Mouse (Mus musculus) ES-CJ7 (cell line): ENCODE measurements around the gene Rpl7a.
A peak's percentile ranks its signal among the peaks of the same experiment; 100 is the strongest.

ENCODE experiments used
- DNase-seq: peaks from one replicate; pipeline ENCODE4 v3.0.0; 2011; ENCODE audit warnings: low read depth, low spot score

Gene Rpl7a

DNA sequence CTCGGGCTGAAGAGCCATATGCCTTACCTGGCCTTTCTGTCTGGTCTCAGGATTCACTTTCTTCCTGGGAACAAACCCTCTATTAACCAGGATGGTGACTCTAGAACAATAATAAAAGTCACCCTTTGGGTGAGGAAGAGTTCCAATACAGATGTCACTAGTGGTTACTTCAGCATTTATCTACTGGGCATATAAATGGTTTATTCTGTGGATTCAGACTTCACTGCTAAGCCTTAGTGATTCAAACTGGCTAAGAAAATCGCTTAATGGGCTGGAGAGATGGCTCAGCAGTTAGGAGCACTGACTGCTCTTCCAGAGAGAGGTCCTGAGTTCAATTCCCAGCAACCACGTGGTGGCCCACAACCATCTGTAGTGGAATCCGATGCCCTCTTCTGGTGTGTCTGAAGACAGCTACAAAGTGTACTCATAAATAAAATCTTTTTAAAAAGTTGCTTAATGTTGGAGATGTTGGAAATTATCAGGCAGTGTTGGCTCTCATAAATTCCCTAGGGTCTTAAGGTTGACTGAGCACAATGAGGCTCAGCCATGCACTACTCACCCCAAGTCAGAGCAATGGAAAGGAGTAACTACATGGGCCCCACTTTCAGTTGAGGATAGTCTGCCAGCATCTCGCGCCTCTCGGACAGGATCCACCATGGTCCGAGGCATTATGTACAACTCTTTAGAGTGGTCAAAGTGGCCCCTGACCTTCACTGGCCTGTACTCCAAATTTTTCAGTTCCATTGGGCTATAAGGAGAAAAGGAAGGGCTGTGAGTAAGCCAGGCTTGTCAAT lies 3.8 kb downstream of the Rpl7a start:
- no peak for DNase-seq

- peak; percentile 72 for DNase-seq
Measured at GRCm38 (mm10) chr2:26915927-26916728, 5.6 kb downstream of the Rpl7a start, which contains the start of the genes Surf2 and Surf1. TSS of gene Surf2 (plus strand) at chr2:26916367. TSS of gene Surf1 (minus strand) at chr2:26916530.

GRCm38 (mm10) chr2:26916738-26917137 lies 6.2 kb downstream of the Rpl7a start:
- DNase-seq: no peak

- no peak for DNase-seq
Measured at GRCm38 (mm10) chr2:26919684-26920083, 9.1 kb downstream of the Rpl7a start.

- no peak for DNase-seq
Measured at GRCm38 (mm10) chr2:26920190-26920855, 9.8 kb downstream of the Rpl7a start.

GRCm38 (mm10) chr2:26921784-26922183 lies 11.2 kb downstream of the Rpl7a start:
- no peak for DNase-seq

GRCm38 (mm10) chr2:26927745-26928476 lies 17.3 kb downstream of the Rpl7a start:
- no peak for DNase-seq

- DNase-seq: peak; percentile 85
Measured at GRCm38 (mm10) chr2:26930390-26930789, 19.8 kb downstream of the Rpl7a start.

GRCm38 (mm10) chr2:26932473-26933303 lies 22.1 kb downstream of the Rpl7a start:
- no peak for DNase-seq

GRCm38 (mm10) chr2:26933304-26934055 lies 22.9 kb downstream of the Rpl7a start, which contains the start of the genes Surf4 and Stkld1:
TSS of gene Surf4 (minus strand) at chr2:26933928.
TSS of gene Stkld1 (plus strand) at chr2:26934047.
- peak; percentile 98 for DNase-seq

DNA sequence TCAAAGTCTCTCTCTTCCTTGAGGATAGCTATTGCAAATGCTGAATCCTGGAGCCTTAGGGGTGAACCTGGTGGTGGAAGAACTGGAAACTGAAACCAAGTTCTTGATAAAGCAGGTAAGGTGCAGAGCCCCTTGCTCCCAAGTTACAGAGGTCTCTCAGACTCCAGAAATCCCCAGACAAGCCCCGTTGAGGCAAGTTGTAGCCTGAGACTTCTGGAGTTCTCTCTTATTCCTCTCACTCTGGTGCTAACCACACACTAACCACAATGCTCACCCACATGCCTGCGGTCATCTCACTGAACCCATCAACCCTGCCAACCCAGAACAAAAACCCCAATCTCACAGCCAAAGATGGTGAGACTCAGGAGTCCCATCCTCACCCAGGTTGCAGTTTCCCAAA lies 24.7 kb downstream of the Rpl7a start:
- no peak for DNase-seq

- no peak for DNase-seq
Measured at GRCm38 (mm10) chr2:26936425-26936824, 25.9 kb downstream of the Rpl7a start.

DNA sequence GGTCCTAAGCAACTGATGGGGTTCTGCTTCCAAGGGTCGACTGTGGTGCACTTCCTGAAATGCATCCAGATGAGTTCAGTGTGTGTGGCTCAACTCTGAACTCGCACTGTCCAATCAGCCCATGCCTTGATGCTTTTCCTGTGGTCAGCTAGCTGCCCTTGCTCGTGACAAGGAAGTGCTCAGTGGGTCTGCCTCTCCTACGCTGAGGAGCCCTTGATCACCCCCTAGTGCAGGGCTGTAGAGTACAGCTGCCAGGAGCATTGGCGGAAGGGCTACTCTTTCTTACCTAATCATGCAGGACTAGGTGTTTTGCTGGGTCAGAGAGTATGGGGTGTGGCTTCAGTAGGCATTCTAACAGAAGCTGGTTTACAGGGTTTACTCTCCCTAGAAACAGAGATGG lies 31.0 kb downstream of the Rpl7a start:
- peak; percentile 42 for DNase-seq

DNA sequence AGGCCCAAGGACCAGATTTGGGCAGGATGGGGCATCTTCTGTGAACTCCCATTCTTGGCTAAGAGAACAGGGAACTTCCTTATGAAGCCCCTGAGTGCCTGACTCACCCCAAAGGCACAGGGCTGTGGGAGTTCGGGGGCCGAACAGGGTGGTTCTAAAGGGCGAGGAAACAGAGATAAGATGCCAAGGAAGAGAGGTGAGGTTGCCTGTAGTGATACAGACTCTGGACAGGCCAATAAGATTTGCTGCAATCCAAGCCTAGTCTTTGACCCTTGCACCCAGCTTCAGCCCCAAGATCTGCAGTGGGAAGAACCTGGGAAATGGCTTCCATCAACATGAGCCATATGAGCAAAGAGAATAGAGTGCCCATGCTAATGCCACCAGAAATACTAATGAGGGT lies 32.7 kb downstream of the Rpl7a start:
- DNase-seq: no peak

DNA sequence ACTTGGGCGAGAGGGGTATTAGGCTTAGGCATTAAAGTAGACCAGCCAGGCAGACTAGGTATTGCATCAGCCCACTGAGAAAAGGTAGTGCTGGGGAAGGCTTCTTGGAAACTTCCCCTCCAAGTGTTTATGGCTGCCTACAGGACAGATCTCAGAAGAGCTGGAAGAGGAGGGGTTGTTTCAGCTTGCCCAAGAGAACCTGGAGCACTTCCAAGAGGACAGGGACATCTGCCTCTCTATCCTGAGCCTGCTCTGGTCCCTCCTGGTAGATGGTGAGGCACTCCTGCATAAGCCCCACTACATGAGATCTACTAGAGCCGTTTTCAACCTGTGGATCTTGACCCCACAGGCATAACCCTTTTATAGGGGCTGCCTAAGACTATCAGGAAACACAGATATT lies 39.8 kb downstream of the Rpl7a start:
- DNase-seq: no peak

DNA sequence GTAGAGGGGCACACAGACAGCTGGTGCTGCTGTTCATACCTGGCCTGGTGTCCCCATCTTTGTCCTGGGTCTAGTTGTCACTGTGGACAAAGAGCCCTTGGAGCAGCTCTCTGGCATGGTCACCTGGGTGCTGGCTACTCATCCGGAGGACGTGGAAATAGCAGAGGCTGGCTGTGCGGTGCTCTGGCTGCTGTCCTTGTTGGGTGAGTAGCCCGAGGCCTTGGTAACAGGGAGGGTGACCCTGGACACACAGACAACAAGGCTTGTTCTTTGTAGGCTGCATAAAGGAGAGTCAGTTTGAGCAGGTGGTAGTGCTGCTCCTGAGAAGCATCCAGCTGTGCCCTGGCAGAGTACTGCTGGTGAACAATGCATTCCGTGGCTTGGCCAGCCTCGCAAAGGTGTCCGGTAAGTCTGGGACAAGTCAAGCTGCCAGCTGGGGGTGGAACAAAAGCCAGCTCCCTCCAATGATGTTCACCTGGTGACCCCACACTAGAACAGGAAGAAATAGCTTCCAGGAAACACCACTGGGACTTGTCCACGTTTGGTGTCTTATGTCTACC lies 40.9 kb downstream of the Rpl7a start:
- DNase-seq: no peak

- DNase-seq: no peak
Measured at GRCm38 (mm10) chr2:26952193-26952592, 41.6 kb downstream of the Rpl7a start.

DNA sequence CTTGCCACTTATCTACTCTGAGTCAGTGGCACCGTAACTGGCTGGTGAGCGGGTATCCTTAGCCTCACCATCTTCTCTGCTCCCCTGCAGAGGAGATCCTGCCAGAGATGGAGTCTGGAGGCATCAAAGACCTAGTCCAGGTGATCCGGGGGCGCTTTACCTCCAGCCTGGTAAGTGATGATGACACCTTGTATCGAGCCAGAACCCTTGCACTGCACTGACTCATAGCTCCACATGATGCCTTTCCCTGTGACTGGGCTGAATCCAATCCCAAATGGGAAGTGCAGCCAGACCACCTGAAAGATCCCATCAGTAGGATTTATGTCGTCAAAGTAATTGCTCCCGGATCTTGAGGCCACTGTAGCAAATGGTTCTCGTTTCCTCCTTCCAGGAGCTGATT lies 42.3 kb downstream of the Rpl7a start:
- DNase-seq: no peak

DNA sequence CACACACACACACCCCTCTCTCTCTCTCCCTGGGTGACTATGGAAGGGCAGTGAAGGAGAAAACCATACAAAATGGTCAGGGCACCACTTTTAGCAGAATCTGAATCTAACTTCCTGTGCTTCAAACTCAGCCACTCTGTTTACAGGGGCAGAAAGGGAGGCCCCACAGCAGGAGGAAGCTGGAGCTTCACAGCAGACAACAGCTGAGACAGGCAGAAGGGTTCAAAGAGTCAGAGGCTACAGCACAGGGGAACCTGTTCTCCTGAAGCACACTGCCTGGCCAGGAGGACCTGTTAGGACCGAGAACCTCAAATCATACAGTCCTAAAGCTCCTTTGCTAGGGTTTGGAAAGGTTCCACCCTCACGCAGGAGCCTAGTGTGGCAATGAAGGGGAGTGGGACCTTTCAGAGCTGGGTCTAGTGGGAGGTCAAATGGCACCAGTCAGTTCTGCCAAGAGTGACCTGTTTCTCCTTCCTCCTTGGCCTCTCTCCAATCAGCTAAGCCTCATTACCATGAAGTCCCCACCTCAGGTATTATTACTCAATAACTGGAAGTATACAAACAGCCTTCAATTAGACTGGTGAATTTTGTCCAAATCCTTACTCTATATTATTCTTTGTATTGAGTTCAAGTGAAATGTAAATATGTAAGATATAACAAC lies 44.3 kb downstream of the Rpl7a start:
- no peak for DNase-seq
